Mouse (Mus musculus) ovary, postnatal 10 days (tissue): ENCODE results near the gene Them4.

Experiments used
- DNase-seq: peaks from one replicate; pipeline ENCODE4 v3.0.0; 2022; ENCODE audit warnings: low spot score

Them4 gene

DNA sequence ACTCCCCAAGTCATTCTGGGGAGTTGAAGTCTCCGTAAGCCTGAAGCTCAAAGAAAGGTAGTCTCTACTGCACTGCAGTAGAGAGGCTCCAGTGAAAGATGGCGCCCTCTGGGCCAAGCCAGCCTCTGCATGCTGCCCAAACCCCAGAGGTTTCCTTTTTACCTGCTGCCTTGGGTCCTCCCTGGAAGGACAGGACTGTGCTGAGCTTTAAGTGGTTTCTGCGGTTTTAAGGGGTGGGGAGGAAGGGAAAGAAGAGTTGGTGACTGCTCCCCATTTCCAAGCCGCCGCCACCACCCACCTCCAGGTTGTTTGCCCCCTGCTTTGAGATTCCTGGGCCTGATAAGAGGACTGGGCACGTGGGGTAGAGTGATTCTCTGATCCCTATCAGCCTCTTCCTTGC, 58.7 kb downstream of the Them4 start:
- DNase-seq: no peak

DNA sequence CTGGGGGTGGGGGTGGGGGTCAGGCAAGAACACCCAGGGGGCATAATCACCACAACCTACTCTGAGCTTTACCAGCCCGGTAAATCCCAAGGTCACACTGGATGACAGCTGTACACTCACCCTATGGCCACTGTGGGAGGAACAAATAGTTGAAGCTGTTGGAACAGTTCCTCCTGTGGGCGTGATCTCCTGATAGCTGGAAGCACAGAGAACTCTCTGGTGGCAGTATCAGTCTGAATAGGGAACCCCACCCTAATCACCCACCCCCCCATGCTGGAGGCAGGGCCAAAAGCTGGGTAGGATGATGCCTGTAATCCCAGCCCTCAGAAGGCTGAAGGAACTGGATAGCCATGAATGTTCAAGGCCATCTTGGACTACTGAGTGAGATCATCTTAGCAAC, 59.8 kb downstream of the Them4 start:
- DNase-seq: no peak

DNA sequence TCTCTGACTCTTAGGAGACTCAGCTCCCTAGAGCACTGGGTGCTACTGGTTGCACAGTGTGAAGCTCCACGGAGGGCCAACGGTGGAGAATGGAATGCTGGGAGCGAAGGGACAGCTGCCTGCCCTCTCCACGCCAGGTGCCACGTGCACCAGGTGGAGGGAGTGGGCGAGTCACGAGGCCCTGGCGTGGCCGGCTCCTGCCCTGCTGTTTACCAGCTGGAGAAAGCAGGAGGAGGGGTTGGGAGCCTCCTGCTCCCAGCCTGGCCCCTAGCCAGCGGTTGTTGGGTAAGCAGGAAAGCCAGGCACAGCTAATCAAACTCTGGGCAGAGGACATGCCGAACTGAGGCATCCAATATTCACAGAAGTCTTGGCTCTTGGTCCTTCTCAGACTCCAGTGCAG, 61.7 kb downstream of the Them4 start:
- DNase-seq: peak; percentile 50

DNA sequence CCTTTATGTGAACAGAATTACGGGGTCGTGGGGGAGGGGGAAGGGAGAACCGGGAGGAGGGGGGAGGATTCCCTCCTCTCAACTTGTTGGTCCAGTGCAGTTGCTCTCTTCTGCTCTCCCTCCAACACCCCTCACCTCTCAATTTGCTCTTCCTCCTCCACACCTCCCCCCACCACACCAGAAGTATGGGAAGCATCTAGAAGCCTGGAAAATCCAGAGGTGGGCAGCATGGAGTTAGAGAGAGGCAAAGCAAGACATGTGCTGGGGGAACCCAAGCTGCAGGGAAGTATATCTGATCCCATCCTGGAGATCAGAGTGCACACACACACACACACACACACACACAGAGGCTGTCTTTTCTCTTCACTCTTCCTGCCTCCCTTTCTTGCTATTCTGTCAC, 62.1 kb downstream of the Them4 start:
- DNase-seq: no peak

DNA sequence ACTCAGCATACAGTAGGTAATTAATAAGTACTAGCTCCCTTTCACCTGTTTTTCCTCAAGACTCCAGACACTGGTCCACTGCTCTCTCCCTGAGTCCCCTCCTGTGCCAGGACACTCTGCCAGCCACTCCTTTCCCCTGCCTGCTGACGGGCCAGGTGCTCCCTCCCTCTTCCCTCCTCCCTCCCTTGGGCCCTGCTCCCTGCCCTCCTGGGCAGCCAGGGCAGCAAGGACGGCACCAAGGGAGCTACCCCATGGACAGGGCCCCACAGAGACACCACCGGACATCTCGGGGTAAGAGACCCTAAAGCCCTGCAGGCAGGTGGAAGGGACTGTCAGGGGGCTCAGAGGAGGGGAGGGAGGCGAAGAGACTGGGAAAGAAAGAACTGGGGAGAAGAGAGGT, 62.8 kb downstream of the Them4 start, which contains the start of gene Rorc:
Gene Rorc (plus strand): TSS at position 154 of the 400 bp plus-strand sequence.
- DNase-seq: no peak

DNA sequence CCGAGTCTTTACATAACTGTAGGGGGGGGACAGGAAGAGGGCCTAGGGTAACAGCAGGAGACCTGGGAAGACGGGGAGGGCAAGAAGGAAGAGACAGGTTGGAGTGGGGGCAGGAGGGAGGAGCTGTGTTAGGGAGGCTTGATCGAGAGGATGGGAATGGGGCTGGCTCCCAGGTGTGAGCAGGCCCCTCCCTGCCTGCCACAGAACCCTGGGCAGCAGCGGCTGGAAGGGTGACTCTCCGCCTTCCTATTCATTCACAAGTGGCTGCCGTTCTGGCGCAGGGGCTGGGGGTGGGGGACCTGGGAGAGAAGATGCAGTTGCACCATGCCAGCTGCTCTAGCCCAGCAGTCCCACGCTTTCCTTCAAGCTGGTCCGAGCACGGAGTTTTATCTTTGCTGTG, 63.2 kb downstream of the Them4 start:
- no peak for DNase-seq

DNA sequence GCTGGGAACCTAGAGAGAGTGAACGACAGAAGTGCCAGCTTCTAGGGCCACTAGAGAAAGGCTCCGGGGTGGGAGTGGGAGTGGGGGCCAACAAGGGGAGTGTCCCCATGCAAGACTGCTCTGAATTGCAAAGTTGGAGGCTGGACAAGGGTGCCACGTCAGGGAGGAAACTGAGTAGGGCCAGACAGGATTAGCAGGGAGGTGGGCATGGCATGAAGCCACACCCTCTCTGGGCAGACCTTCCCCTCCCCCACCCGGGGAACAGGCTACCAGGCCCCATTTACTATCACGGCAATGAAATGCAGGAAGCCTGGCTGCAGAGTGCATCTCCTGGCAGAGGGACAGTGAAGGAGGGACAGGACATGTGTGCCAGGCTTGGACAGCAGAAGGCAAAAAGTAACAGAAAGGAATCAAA, 63.7 kb downstream of the Them4 start:
- no peak for DNase-seq

DNA sequence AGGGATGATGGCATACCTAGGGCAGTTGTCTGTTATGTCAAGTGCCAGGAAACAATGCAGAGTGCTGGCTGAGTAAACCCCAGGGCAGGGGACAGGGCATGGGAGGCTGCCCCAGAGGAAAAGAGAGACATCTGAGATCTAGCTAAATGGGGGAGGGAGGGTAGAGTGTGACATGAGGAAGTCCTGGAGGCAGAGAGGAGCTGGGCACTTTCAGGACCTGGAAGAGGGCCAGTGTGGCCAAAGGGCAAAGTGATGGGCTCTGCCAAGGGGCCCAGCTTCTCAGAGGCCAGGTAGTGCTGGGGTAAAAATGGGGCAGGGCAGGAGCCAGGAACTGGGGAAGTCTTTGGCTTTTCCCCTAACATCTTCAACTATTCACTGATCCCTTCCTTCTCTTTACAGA, 64.7 kb downstream of the Them4 start:
- no peak for DNase-seq

DNA sequence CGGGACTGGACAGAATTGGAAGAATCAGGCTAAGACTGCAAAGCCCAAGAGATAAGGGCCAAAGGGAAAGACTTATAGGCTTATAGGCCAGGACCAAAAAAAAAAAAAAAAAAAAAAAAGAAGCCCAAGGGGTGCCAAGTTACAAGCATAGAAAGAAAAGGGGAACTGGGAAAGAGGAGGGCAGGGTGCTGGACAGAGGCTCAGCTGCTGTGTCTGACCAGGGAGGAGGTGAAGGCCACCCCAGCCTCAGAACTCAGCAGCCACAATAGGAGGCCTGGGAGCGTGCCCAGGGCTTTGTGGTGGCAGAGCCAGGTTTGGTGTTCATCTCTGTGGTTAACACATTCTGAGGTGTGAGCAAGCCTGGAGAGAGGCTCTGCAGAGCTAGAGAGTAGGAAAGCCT, 65.3 kb downstream of the Them4 start:
- DNase-seq: no peak

DNA sequence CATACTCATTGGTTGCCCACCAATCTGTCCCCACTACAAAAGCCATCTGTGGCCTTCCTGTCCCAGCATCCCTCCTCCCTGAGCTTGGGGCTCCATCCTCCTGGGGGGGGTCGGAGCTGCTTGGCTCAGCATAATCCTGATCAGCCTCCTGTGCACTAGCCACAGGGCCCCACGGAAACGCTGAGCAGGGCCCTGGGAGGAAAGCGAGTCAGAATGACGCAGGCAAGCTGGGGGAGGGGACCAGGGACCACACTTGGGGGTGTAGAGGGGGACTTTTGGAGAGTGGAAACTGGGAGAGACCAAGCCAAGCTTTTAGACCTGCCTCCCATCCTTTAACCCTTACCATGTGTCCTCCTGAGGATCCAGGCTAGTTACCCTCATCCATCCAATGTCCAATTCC, 66.0 kb downstream of the Them4 start:
- no peak for DNase-seq

DNA sequence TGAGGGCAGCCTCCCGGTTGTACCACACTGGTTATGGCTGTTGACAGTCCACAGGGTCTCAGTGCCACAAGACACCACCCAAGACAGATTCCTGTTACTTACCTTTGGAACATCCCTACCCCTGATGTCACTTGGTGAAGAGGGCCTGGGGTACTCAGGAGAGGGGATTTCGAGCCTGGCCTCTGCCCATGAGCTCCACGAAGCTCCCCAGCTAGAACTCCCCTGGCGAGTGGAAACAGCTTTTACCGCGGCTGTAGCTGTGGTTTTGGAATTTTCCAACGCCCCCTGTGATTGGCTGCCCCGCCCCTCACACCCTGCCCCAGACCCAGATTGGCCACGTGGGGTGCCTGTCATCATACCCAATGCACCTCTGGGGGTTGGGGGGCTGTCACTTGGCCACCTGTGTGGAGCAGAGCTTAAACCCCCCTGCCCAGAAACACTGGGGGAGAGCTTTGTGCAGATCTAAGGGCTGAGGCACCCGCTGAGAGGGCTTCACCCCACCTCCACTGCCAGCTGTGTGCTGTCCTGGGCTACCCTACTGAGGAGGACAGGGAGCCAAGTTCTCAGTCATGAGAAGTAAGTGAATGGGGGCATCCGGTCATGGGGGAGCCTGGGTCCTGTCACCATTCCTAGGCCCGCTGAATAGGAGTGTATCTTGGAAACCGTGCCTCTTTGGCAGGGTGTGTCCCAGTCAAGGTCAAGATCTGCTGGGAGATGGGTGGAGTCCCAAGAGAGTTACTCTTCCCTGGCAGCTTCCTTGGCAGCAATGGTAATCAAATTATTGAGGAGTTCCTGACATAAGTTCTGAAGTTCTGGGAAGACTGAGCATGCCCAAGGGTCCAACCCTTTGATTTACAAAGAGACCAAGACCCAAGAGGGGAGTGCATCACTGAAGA, 67.4 kb downstream of the Them4 start:
- no peak for DNase-seq

DNA sequence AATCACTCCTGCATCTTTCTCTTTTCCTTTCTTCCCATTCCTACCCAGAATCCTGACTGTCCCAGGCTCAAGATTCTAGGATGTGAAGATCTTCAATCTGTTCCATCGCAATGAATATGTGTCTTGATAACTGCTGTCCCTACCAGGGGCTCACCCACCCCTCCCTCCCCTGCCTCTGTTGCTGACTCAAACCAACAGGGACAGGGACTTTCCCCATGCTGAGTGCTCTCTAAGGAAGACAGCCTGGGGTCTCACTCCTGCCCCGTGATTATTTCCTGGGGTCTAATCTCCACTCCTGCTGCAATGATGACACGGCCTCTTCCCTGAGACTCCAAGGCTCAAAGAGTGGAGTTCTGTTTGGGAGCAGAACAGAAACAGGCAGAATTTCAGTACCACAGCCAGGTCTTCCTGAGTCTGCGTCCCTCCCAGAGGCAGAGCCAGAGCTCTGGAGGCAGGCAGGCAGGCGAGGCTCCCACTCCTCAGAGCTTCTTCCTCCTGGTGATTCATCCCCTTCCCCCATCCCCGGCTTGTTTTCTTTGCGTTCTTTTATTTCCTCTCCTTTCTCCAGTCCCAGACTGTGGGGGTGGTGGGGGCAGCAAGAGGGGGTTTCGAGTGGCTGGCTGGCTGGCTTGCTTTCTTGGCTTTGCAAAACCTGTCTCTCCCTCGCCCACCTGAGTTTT, 70.1 kb downstream of the Them4 start:
- no peak for DNase-seq
